Mouse (Mus musculus): ENCODE measurements around the gene Nup93. TPM values are rescaled to one million over a fixed set of nuclear protein-coding genes. Genes with fewer than 3 reads are reported as not detected.

The Nup93 gene
- polyA plus RNA-seq, 1 experiment from 2014 or later, result 18.2 TPM

GRCm38 (mm10) chr8:94172809-94173732 is 41.3 kb upstream of the Nup93 start:
- TF ChIP-seq CTCF (IDR thresholded peaks at IDR 0.05; ENCODE audit: low read depth) (no peak), EP300 (IDR thresholded peaks at IDR 0.05; ENCODE audit: low read depth) (no peak)
- Histone ChIP-seq H3K4me2 (ENCODE audit: low read depth, low read length) (peak overlapping the region; percentile 78), H3K9ac (replicated peaks) (peak overlapping the region; percentile 92), H3K27ac (ENCODE audit: low read depth) (peak overlapping the region; percentile 96), H3K27me3 (ENCODE audit: insufficient read depth, low read length) (peaks cover 3% of the 10 kb centered on the region; the same call in 1 of the 2 replicates), H3K4me3 (ENCODE audit: low read depth, low read length) (peak overlapping the region; percentile 81), H3K4me1 (ENCODE audit: insufficient read depth) (peaks cover 40% of the 10 kb centered on the region), H3K36me3 (replicated peaks; ENCODE audit: insufficient read depth, low read length) (no peaks in the 10 kb centered on the region), H3K9me3 (ENCODE audit: low read length) (no peaks in the 10 kb centered on the region)
- ATAC-seq (0 out of 2 replicates have a peak, but pooled peaks have one; percentile 0), DNase-seq (peak; percentile 46)
- WGBS (ENCODE audit: insufficient replicate concordance), result 3% methylated on average over 39 of the region's 39 CpGs

- H3K27me3 ChIP-seq (ENCODE audit: insufficient read depth, low read length), result peaks cover 3% of the 10 kb centered on the region; the same call in 1 of the 2 replicates
- TF ChIP-seq EP300 (IDR thresholded peaks at IDR 0.05; ENCODE audit: low read depth) (no peak), CTCF (IDR thresholded peaks at IDR 0.05; ENCODE audit: low read depth) (peak; percentile 49)
- no peaks in the 10 kb centered on the region for H3K36me3 ChIP-seq (replicated peaks; ENCODE audit: insufficient read depth, low read length)
- DNase-seq, result no peak
- no peak for ATAC-seq
- H3K4me2 ChIP-seq (ENCODE audit: low read depth, low read length), result peak overlapping the region; percentile 78
- peak overlapping the region; percentile 81 for H3K4me3 ChIP-seq (ENCODE audit: low read depth, low read length)
- H3K9me3 ChIP-seq (ENCODE audit: low read length), result no peaks in the 10 kb centered on the region
- WGBS (ENCODE audit: insufficient replicate concordance), result 34% methylated on average over 11 of the region's 11 CpGs
- H3K27ac ChIP-seq (ENCODE audit: low read depth), result peak overlapping the region; percentile 96
- peak overlapping the region; percentile 92 for H3K9ac ChIP-seq (replicated peaks)
- peaks cover 42% of the 10 kb centered on the region for H3K4me1 ChIP-seq (ENCODE audit: insufficient read depth)
These were observed 40.4 kb upstream of the Nup93 start for GRCm38 (mm10) chr8:94173848-94174403.

- peak overlapping the region; percentile 96 for H3K27ac ChIP-seq (ENCODE audit: low read depth)
- no peaks in the 10 kb centered on the region for H3K9me3 ChIP-seq (ENCODE audit: low read length)
- peaks cover 38% of the 10 kb centered on the region for H3K4me1 ChIP-seq (ENCODE audit: insufficient read depth)
- H3K4me3 ChIP-seq (ENCODE audit: low read depth, low read length), result peak overlapping the region; percentile 81
- peak overlapping the region; percentile 78 for H3K4me2 ChIP-seq (ENCODE audit: low read depth, low read length)
- H3K27me3 ChIP-seq (ENCODE audit: insufficient read depth, low read length), result peaks cover 3% of the 10 kb centered on the region; the same call in 1 of the 2 replicates
- ATAC-seq (no peak), DNase-seq (no peak)
- WGBS (ENCODE audit: insufficient replicate concordance), result 38% methylated on average over 7 of the region's 7 CpGs
- H3K9ac ChIP-seq (replicated peaks), result peak overlapping the region; percentile 92
- no peak for TF ChIP-seq EP300 (IDR thresholded peaks at IDR 0.05; ENCODE audit: low read depth)
- peak; percentile 53 for TF ChIP-seq CTCF (IDR thresholded peaks at IDR 0.05; ENCODE audit: low read depth)
- no peaks in the 10 kb centered on the region for H3K36me3 ChIP-seq (replicated peaks; ENCODE audit: insufficient read depth, low read length)
These were observed 39.6 kb upstream of the Nup93 start for GRCm38 (mm10) chr8:94174619-94175213.

DNA sequence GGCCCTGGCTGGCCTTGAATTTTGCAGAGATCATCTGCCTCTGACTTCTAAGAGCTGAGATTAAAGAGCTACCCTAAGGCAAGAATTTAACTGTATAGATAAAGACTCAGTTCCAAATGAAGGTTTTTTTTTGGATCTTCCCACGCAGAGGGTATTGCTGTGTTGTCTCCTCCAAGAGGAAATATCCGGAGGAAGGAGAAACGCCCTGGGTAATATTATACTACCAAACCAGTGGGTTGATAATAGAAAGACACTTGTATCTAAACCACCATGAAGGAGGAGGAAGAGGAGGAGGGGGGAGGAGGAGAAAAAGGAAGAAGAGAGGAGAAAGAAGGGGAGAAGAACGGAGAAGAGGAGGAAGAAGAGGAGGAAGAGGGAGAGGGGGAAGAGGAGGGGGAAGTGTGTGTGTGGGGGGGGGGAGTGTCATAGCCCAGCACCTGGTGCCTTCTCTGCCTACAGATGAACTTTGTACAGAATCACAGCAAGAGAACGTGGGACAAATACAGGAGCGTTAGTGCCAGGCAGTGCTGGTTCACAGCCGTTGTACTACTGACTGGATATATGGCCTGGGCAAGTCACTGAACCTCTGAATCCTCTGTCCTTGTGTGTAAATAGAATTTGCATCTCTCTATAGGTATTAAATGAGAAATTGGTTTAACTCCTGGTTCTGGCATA is 36.5 kb upstream of the Nup93 start:
- no peak for TF ChIP-seq EP300 (IDR thresholded peaks at IDR 0.05; ENCODE audit: low read depth)
- no peak for TF ChIP-seq CTCF (IDR thresholded peaks at IDR 0.05; ENCODE audit: low read depth)
- Histone ChIP-seq H3K4me1 (ENCODE audit: insufficient read depth) (peaks cover 25% of the 10 kb centered on the region), H3K4me3 (ENCODE audit: low read depth, low read length) (peak overlapping the region; percentile 72; the same call in 1 of the 2 replicates), H3K27ac (ENCODE audit: low read depth) (peak overlapping the region; percentile 98), H3K4me2 (ENCODE audit: low read depth, low read length) (peak overlapping the region; percentile 82), H3K9me3 (ENCODE audit: low read length) (no peaks in the 10 kb centered on the region), H3K9ac (replicated peaks) (peak overlapping the region; percentile 47), H3K36me3 (replicated peaks; ENCODE audit: insufficient read depth, low read length) (no peaks in the 10 kb centered on the region; the same call in 1 of the 2 replicates), H3K27me3 (ENCODE audit: insufficient read depth, low read length) (no peaks in the 10 kb centered on the region)
- DNase-seq, result no peak
- ATAC-seq, result no peak
- 43% methylated on average over 7 of the region's 7 CpGs for WGBS (ENCODE audit: insufficient replicate concordance)

GRCm38 (mm10) chr8:94178857-94179712 is 35.3 kb upstream of the Nup93 start, which contains the start of gene Mt1:
TSS of gene Mt1 (plus strand) at chr8:94179082.
- ATAC-seq (peak; percentile 88), DNase-seq (peak; percentile 99)
- Histone ChIP-seq H3K4me2 (ENCODE audit: low read depth, low read length) (peak within 1 kb of the TSS; percentile 82), H3K36me3 (replicated peaks; ENCODE audit: insufficient read depth, low read length) (no peaks in the 10 kb centered on the region; the same call in 1 of the 2 replicates), H3K27ac (ENCODE audit: low read depth) (peak within 1 kb of the TSS; percentile 98), H3K27me3 (ENCODE audit: insufficient read depth, low read length) (no peaks in the 10 kb centered on the region), H3K4me3 (ENCODE audit: low read depth, low read length) (peak within 1 kb of the TSS; percentile 72), H3K9ac (replicated peaks) (peak within 1 kb of the TSS; percentile 85), H3K4me1 (ENCODE audit: insufficient read depth) (peaks cover 34% of the 10 kb centered on the region), H3K9me3 (ENCODE audit: low read length) (no peaks in the 10 kb centered on the region)
- TF ChIP-seq EP300 (IDR thresholded peaks at IDR 0.05; ENCODE audit: low read depth) (peak; percentile 97), CTCF (IDR thresholded peaks at IDR 0.05; ENCODE audit: low read depth) (no peak)
- under 1% methylated on average over 50 of the region's 50 CpGs for WGBS (ENCODE audit: insufficient replicate concordance)
